Mouse (Mus musculus): ENCODE measurements around the gene Heyl. TPM values are rescaled to one million over a fixed set of nuclear protein-coding genes. Genes with fewer than 3 reads are reported as not detected.
"Not testable (repeated sequence)": the region's sequence is repeated elsewhere in the genome, so short reads cannot be mapped to it uniquely, and the experiment has no call there.

Gene Heyl
- polyA plus RNA-seq, 1 experiment, result 30.2 TPM

GRCm38 (mm10) chr4:123293661-123294443 is 60.5 kb downstream of the Heyl start:
- Histone ChIP-seq H3K4me2 (ENCODE audit: low read depth) (no peak overlapping the region), H3K4me3 (no peak overlapping the region), H3ac (ENCODE audit: control insufficient read depth, insufficient read length) (no peak overlapping the region), H3K36me3 (ENCODE audit: control insufficient read depth, insufficient read depth) (peaks cover 52% of the 10 kb centered on the region), H3K27me3 (ENCODE audit: control insufficient read depth, insufficient read depth, insufficient read length) (no peaks in the 10 kb centered on the region), H3K79me2 (ENCODE audit: control insufficient read depth, insufficient read depth) (no peaks in the 10 kb centered on the region)
- no peak for TF ChIP-seq MYOD1 (IDR thresholded peaks at IDR 0.05; ENCODE audit: control insufficient read depth in 1 of 3, insufficient read length in 2 of 3, low read depth in 2 of 3)
- no peak for TF ChIP-seq SRF (IDR thresholded peaks at IDR 0.05; ENCODE audit: control insufficient read depth, insufficient read length, low read depth)
- TF ChIP-seq MYOG (IDR thresholded peaks at IDR 0.05; ENCODE audit: control insufficient read depth in 1 of 3, insufficient read depth in 1 of 3, insufficient read length in 2 of 3, low read depth in 2 of 3), result no peak
- no peak for TF ChIP-seq E2F4 (IDR thresholded peaks at IDR 0.05; ENCODE audit: insufficient read depth)
- TF ChIP-seq USF1 (IDR thresholded peaks at IDR 0.05; ENCODE audit: low read depth), result no peak
- TF ChIP-seq TCF3 (IDR thresholded peaks at IDR 0.05; ENCODE audit: insufficient read length, low read depth), result no peak

DNA sequence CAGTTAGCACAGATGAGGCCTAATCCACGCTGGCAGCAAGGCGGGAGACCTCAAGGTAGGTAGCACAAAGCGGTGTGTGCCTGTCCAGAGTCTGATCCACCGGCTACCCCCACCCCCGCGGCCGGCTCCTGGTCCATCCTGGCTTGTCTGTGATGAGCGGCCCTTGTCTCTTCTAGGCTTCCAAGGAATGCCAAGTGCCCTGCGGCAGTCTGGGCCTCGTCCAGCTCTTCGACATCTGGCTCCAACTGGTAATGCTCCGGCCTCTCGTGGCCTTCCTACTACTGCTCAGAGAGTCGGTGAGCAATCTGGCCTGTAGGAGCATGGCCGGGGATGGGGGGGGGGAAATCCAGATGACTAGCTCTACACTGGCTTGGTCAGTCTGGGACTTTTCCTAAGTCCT is 61.7 kb downstream of the Heyl start:
- not testable (repeated sequence) for H3K4me3 ChIP-seq; H3ac ChIP-seq (ENCODE audit: control insufficient read depth, insufficient read length); H3K4me2 ChIP-seq (ENCODE audit: low read depth); H3K27me3 ChIP-seq (ENCODE audit: control insufficient read depth, insufficient read depth, insufficient read length); H3K79me2 ChIP-seq (ENCODE audit: control insufficient read depth, insufficient read depth)
- peaks cover 53% of the 10 kb centered on the region for H3K36me3 ChIP-seq (ENCODE audit: control insufficient read depth, insufficient read depth)

DNA sequence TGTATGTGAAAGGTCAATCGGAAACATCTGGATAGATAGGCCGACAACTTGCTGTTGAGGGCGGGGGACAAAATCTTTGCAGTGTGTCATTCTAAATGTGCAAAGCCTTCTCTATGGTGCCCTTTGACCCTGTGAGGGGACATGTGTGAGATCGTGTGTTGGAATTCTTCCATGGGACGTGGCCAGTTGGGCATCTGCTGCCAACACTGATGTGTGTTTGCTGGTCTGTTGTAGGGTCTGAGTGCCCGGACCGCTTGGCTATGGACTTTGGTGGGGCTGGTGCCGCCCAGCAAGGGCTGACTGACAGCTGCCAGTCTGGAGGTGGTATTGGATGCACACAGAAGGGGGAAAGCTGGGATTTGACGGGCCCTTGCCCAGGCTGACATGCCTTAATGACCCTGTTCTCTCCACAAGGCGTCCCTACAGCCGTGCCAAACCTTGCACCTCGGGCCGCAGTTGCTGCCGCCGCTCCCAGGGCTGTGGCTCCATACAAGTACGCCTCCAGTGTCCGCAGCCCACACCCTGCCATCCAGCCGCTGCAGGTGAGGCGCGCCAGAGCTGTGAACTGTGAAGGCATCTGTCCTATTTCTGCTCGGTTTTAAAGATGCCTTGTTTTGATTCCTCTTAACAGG is 62.3 kb downstream of the Heyl start:
- Histone ChIP-seq H3K79me2 (ENCODE audit: control insufficient read depth, insufficient read depth) (no peaks in the 10 kb centered on the region), H3K36me3 (ENCODE audit: control insufficient read depth, insufficient read depth) (peaks cover 54% of the 10 kb centered on the region), H3K4me2 (ENCODE audit: low read depth) (no peak overlapping the region), H3ac (ENCODE audit: control insufficient read depth, insufficient read length) (no peak overlapping the region), H3K27me3 (ENCODE audit: control insufficient read depth, insufficient read depth, insufficient read length) (no peaks in the 10 kb centered on the region), H3K4me3 (no peak overlapping the region)
- TF ChIP-seq CEBPB (IDR thresholded peaks at IDR 0.05; ENCODE audit: insufficient read depth, poor library complexity, severe bottlenecking), result no peak
- TF ChIP-seq MYOD1 (IDR thresholded peaks at IDR 0.05; ENCODE audit: control insufficient read depth in 1 of 3, insufficient read length in 2 of 3, low read depth in 2 of 3), result peak in 1 of 3 experiments; percentile 17

- Histone ChIP-seq H3K36me3 (ENCODE audit: control insufficient read depth, insufficient read depth) (peaks cover 49% of the 10 kb centered on the region), H3K4me3 (no peak overlapping the region), H3K27me3 (ENCODE audit: control insufficient read depth, insufficient read depth, insufficient read length) (no peaks in the 10 kb centered on the region), H3ac (ENCODE audit: control insufficient read depth, insufficient read length) (no peak overlapping the region), H3K79me2 (ENCODE audit: control insufficient read depth, insufficient read depth) (no peaks in the 10 kb centered on the region), H3K4me2 (ENCODE audit: low read depth) (no peak overlapping the region)
- TF ChIP-seq E2F4 (IDR thresholded peaks at IDR 0.05; ENCODE audit: insufficient read depth) (no peak), MYOD1 (IDR thresholded peaks at IDR 0.05; ENCODE audit: control insufficient read depth in 1 of 3, insufficient read length in 2 of 3, low read depth in 2 of 3) (no peak), USF1 (IDR thresholded peaks at IDR 0.05; ENCODE audit: low read depth) (no peak), MYOG (IDR thresholded peaks at IDR 0.05; ENCODE audit: control insufficient read depth in 1 of 3, insufficient read depth in 1 of 3, insufficient read length in 2 of 3, low read depth in 2 of 3) (no peak), TCF12 (IDR thresholded peaks at IDR 0.05; ENCODE audit: insufficient read depth, poor library complexity, severe bottlenecking) (no peak), MAX (IDR thresholded peaks at IDR 0.05; ENCODE audit: low read depth) (no peak), POLR2A (IDR thresholded peaks at IDR 0.05; ENCODE audit: insufficient read length, low read depth) (no peak), TCF3 (IDR thresholded peaks at IDR 0.05; ENCODE audit: insufficient read length, low read depth) (no peak), CEBPB (IDR thresholded peaks at IDR 0.05; ENCODE audit: insufficient read depth, poor library complexity, severe bottlenecking) (no peak), POLR2AphosphoS2 (IDR thresholded peaks at IDR 0.05; ENCODE audit: insufficient read length, low read depth) (no peak)
Observed at GRCm38 (mm10) chr4:123296148-123296534, 62.8 kb downstream of the Heyl start.

DNA sequence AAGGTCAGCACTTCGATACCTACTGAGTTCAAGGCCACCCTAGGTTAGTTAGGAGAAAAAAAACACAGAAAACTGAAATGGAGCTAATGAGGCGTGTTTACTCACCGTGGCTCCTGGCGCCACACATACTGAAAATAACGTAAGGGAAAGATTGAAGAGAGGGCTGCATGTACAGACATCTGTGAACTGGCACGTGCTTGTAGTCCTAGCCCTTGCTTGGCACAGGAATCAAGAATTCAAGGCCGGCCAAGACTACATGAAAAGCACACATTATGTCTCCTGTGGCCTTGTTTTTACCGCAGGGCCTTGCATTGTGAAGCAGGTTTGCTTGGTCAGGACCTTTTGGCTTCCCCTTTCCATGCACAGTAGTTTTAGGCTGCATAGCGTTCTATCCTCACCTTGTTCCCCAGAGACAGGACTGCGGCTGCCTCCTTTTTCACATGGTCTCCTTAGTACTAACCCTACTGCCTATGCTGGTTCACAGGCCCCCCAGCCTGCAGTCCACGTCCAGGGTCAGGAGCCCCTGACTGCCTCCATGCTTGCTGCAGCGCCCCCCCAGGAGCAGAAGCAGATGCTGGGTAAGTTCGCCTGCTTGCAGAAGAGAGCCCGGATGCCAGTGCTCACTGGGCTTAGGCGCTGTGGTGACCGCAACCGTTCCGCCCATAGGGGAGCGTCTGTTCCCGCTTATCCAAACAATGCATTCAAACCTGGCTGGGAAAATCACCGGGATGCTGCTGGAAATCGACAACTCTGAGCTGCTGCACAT is 64.0 kb downstream of the Heyl start:
- H3K36me3 ChIP-seq (ENCODE audit: control insufficient read depth, insufficient read depth), result peaks cover 41% of the 10 kb centered on the region
- TF ChIP-seq TCF12 (IDR thresholded peaks at IDR 0.05; ENCODE audit: insufficient read depth, poor library complexity, severe bottlenecking), result no peak
- TF ChIP-seq MYOD1 (IDR thresholded peaks at IDR 0.05; ENCODE audit: control insufficient read depth in 1 of 3, insufficient read length in 2 of 3, low read depth in 2 of 3), result no peak
- TF ChIP-seq MAX (IDR thresholded peaks at IDR 0.05; ENCODE audit: low read depth), result no peak
- no peak for TF ChIP-seq SRF (IDR thresholded peaks at IDR 0.05; ENCODE audit: control insufficient read depth, insufficient read length, low read depth)
- TF ChIP-seq MYOG (IDR thresholded peaks at IDR 0.05; ENCODE audit: control insufficient read depth in 1 of 3, insufficient read depth in 1 of 3, insufficient read length in 2 of 3, low read depth in 2 of 3), result no peak
- no peaks in the 10 kb centered on the region for H3K27me3 ChIP-seq (ENCODE audit: control insufficient read depth, insufficient read depth, insufficient read length)
- no peak overlapping the region for H3K4me2 ChIP-seq (ENCODE audit: low read depth)
- no peak overlapping the region for H3K4me3 ChIP-seq
- no peaks in the 10 kb centered on the region for H3K79me2 ChIP-seq (ENCODE audit: control insufficient read depth, insufficient read depth)
- H3ac ChIP-seq (ENCODE audit: control insufficient read depth, insufficient read length), result no peak overlapping the region
